Mouse (Mus musculus) midbrain, postnatal 0 days (tissue): ENCODE measurements around the gene Tmub2. TPM values are rescaled to one million over a fixed set of nuclear protein-coding genes. Genes with fewer than 3 reads are reported as not detected.

Source experiments
- ATAC-seq: fragments of 200-750 bp; cut with Nextera tagmentation; 2 replicates; pipeline ENCODE4 v1.8.0; 2017; ENCODE audit warnings: moderate number of reproducible peaks, mild to moderate bottlenecking, moderate TSS enrichment, moderate library complexity; ENCODE audit not compliant: low FRiP score
- DNase-seq: peaks from one replicate; pipeline ENCODE4 v3.0.0-alpha.2; 2015; ENCODE audit warnings: low spot score
- H3K27ac ChIP-seq: fragments of 300-500 bp; sonication (generic); 2 replicates; pipeline ENCODE4 v1.5.1; 2014; ENCODE audit warnings: low read depth, mild to moderate bottlenecking, low read length, mixed read lengths
- H3K27me3 ChIP-seq: fragments of 300-500 bp; sonication (generic); 2 replicates; pipeline ENCODE4 v1.6.1; 2014; ENCODE audit warnings: low read length, control low read depth, mixed read lengths; ENCODE audit not compliant: insufficient read depth
- H3K36me3 ChIP-seq: fragments of 300-500 bp; sonication (generic); 2 replicates; pipeline ENCODE4 v1.6.1; 2014; ENCODE audit warnings: low read length, control low read depth, mixed read lengths; ENCODE audit not compliant: insufficient read depth
- H3K4me1 ChIP-seq: fragments of 300-500 bp; sonication (generic); 2 replicates; pipeline ENCODE4 v1.6.1; 2014; ENCODE audit warnings: mild to moderate bottlenecking, control low read depth, antibody characterized with exemption, low read length, mixed read lengths; ENCODE audit not compliant: insufficient read depth
- H3K4me2 ChIP-seq: fragments of 300-500 bp; sonication (generic); 2 replicates; pipeline ENCODE4 v1.6.1; 2014; ENCODE audit warnings: low read depth, mild to moderate bottlenecking, low read length, mixed read lengths; ENCODE audit not compliant: poor library complexity, severe bottlenecking
- H3K4me3 ChIP-seq: fragments of 300-500 bp; sonication (generic); 2 replicates; pipeline ENCODE4 v1.5.1; 2014; ENCODE audit warnings: low read depth, mild to moderate bottlenecking, low read length, moderate library complexity
- H3K9ac ChIP-seq: fragments of 300-500 bp; sonication (generic); replicated peaks from 2 replicates; pipeline ENCODE4 v1.6.1; 2014; ENCODE audit warnings: mild to moderate bottlenecking, low read length, moderate library complexity, mixed read lengths; ENCODE audit not compliant: poor library complexity, severe bottlenecking
- H3K9me3 ChIP-seq: fragments of 300-500 bp; sonication (generic); 2 replicates; pipeline ENCODE4 v1.6.1; 2016; ENCODE audit warnings: low read length, control low read depth
- CTCF ChIP-seq: IDR thresholded peaks from 2 replicates; pipeline ENCODE4 v1.5.1; 2016; ENCODE audit warnings: antibody characterized with exemption, mild to moderate bottlenecking
- WGBS: fragments of 180-500 bp; shearing (Covaris S2); extraction: QIAGEN DNeasy Blood & Tissue Kit; methylation state at CpG from one replicate; pipeline ENCODE4 v1.1.7; 2014; 5-methylcytosine and 5-hydroxymethylcytosine counted together
- polyA plus RNA-seq: library from polyadenylated mRNA; unstranded; fragments of >200 nt; fragmentation: Nextera tagmentation; extraction: Ambion mirVana; gene quantifications from 2 replicates; pipeline ENCODE4 v1.2.1, GENCODE M21; 2015
- total RNA-seq: library from RNA; depleted of rRNA; stranded (reverse); fragments of >200 nt; gene quantifications from 2 replicates; pipeline ENCODE4 v1.2.3, GENCODE M21; 2014

The Tmub2 gene
- total and polyA plus RNA-seq, 2 experiments from 2014 or later: 65.4 to 90.8 TPM

DNA sequence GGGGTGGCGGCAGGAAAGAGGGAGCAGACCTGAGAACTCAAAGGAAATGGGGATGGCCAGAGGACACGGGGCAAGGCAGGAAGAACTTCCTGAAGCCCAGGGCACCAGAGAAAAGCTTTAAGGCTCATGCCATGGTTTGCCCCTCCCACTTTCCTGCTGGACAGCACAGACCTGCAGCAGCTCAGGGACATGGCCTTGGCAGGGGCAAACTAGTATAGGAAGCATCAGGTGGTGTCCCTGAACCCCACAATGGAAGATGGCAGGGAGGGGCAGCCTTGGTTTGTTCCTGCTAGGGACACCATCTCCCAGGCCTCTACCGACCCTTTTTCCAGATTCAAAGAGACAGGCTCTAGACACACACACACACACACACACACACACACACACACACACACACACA, 20.6 kb downstream of the Tmub2 start:
- Histone ChIP-seq H3K27me3 (no peaks in the 10 kb centered on the region), H3K27ac (no peak overlapping the region), H3K4me2 (no peak overlapping the region), H3K36me3 (peaks cover 31% of the 10 kb centered on the region), H3K9me3 (no peaks in the 10 kb centered on the region), H3K4me1 (no peaks in the 10 kb centered on the region), H3K4me3 (no peak overlapping the region), H3K9ac (no peak overlapping the region)
- TF ChIP-seq CTCF: no peak
- no peak for ATAC-seq
- DNase-seq: no peak
- WGBS: 53% methylated on average over 3 of the region's 3 CpGs

DNA sequence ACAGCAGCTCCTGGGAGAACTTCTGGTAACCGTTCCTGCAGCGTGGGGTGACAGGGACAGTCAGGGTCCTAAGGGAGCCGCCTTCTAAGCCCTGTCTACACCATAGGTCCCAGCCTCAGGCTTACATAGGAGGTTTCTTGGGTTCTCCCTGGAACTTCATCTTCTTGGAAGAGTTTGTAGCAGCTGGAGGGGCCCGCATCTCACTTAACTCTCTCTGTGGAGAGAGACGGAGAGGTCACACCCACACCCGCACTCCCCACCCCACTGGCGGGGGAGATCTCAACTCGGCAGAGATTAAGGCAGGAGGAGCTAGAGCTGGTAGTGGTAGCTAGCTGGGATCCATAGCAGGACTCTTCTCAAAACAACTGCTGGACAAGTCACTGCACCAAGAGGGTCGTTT, 23.4 kb downstream of the Tmub2 start:
- H3K9ac ChIP-seq: no peak overlapping the region
- H3K4me2 ChIP-seq: no peak overlapping the region
- DNase-seq: no peak
- 86% methylated on average over 9 of the region's 9 CpGs for WGBS
- no peak for TF ChIP-seq CTCF
- H3K27me3 ChIP-seq: no peaks in the 10 kb centered on the region
- no peaks in the 10 kb centered on the region for H3K9me3 ChIP-seq
- H3K36me3 ChIP-seq: peaks cover 41% of the 10 kb centered on the region
- H3K4me1 ChIP-seq: no peaks in the 10 kb centered on the region
- H3K4me3 ChIP-seq: no peak overlapping the region
- ATAC-seq: no peak
- H3K27ac ChIP-seq: no peak overlapping the region

DNA sequence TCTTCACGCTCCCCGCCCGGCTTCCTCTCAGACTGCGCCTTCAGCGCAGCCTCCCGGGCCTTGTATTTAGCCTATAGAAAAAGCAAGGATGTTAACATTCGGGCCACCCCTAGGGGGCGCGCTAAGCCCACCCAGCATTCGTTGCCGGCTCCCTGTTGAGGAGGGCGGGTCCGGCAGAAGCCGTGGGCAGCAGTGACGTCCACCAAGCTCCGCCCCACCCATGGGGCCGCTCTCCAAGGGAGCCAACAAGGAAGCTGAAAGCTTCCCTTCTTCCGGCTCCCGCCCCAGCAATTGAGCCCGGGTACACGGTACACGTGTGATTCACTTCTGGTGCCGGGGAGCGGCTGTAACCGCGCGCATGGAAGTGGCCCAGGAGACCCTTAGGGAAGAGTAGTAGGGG, 24.2 kb downstream of the Tmub2 start:
- ATAC-seq: peak; percentile 89
- Histone ChIP-seq H3K9me3 (no peaks in the 10 kb centered on the region), H3K4me1 (no peaks in the 10 kb centered on the region), H3K27me3 (no peaks in the 10 kb centered on the region), H3K27ac (peak overlapping the region; percentile 47; the same call in 1 of the 2 replicates), H3K36me3 (peaks cover 49% of the 10 kb centered on the region), H3K4me2 (peak overlapping the region; percentile 44), H3K4me3 (peak overlapping the region; percentile 22), H3K9ac (no peak overlapping the region)
- TF ChIP-seq CTCF: peak; percentile 98
- peak; percentile 97 for DNase-seq
- under 1% methylated on average over 27 of the region's 27 CpGs for WGBS

DNA sequence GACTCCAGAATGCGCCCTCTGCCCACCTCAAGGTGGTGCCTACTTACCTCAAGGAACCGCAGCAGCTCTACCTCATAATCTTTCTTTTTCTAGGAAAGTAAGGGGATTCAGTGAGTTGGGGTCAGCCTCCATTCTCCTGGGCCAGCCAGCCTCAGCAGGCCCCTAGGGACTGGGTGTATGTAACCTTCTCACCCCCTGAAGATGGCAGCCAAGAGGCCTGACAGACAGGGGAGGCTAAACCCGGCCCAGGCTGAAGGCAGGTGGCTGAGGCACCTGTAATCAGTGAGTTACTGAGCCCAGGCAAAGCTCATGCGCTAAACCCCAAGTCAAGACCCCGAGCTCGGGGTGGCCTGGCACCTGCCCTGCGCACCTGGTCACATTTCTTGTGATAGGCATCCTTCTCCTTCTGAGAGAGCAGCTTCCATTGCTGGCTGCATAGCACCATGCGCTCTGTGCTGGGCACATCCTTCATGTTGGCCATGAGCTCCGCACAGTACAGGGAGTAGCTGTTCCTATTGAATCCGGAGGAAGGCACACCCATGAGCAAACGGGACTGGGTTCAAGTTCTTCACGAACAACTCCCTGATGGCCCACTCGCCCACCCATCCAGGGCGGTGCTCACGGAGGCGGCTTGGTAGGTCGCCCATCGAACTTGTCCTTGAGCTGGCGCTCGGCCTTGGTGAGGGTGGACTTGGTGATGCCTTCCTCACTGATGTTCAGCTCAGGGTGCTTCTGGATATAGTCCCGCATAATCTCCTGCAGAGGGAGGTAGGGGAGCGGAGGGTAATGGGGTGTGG, 25.3 kb downstream of the Tmub2 start:
- H3K4me2 ChIP-seq: 0 out of 2 replicates have a peak overlapping the region, but pooled peaks have one; percentile 44
- no peaks in the 10 kb centered on the region for H3K27me3 ChIP-seq
- H3K9me3 ChIP-seq: no peaks in the 10 kb centered on the region
- no peak for ATAC-seq
- peaks cover 53% of the 10 kb centered on the region for H3K36me3 ChIP-seq
- no peak overlapping the region for H3K9ac ChIP-seq
- H3K4me3 ChIP-seq: no peak overlapping the region
- TF ChIP-seq CTCF: no peak
- no peak overlapping the region for H3K27ac ChIP-seq
- H3K4me1 ChIP-seq: no peaks in the 10 kb centered on the region
- 90% methylated on average over 22 of the region's 22 CpGs for WGBS
- DNase-seq: no peak

DNA sequence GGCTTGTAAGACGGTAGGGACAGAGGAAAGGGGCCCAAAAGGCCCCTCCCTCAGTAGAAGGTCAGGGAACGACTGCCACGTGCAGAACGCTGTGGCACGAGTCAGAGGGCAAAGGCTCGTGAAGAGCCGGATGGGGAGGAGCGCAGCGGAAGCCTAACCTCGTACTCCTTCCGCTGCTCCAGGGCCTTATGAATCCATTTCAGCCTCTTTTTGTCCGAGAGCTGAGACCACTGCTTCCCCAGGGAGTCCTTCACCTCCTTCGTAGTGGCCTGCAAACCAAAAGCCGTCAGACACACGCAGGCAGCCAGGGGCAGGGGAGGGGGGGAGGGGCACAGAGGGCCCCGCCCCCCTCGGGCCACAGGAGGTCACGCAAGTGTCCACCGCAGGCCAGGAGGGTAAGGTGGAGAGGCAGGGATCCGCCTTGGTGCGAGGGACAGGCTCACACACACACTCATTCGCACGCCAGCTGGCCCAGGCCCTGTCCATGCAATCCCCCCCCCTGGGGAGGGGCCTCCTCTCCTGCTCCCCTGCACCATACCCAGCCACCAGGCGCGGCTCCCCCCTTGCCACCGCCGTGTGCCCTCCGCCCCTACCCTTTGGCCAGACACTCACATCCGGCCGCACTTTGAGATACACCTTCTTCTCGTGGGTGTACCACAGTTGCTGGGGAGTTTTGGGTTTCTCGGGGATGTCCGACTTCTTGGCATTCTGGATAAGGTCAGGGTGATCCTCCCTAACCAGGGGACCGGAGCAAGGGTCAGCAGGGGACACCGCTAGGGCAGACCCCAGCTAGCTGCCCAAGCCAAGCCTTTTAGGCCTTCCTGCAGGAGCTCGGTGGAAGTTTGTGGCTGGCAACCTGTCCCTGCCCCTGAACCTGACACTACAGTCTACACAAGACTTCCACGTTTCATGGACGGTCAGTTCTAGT, 26.3 kb downstream of the Tmub2 start:
- no peak for DNase-seq
- WGBS: 46% methylated on average over 38 of the region's 38 CpGs
- no peak for ATAC-seq
- H3K27ac ChIP-seq: no peak overlapping the region
- H3K9ac ChIP-seq: no peak overlapping the region
- H3K9me3 ChIP-seq: no peaks in the 10 kb centered on the region
- H3K4me1 ChIP-seq: no peaks in the 10 kb centered on the region
- H3K4me2 ChIP-seq: no peak overlapping the region
- H3K27me3 ChIP-seq: no peaks in the 10 kb centered on the region
- peaks cover 52% of the 10 kb centered on the region for H3K36me3 ChIP-seq
- no peak for TF ChIP-seq CTCF
- H3K4me3 ChIP-seq: no peak overlapping the region

DNA sequence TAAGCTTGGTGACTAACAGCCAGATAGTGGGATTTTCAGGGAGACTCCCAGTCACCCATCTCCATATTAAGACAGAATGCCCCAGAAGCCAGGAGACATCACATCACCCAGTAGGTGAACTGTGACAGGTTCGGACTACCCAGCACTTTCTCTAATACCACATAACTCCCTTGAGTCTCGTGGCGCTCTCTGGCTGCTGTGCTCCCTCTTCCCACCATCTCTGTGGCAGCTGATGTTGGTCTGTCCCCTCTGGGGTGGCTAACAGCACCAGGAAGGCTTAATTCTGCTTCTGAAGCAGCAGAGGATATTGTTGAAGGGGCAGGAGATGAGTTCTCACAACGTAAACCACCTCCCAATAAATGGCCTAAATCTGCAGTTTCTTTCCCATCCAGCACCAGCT, 27.2 kb downstream of the Tmub2 start:
- WGBS: 83% methylated on average over 4 of the region's 4 CpGs
- no peak for TF ChIP-seq CTCF

More for the DNA sequence above, 27.2 kb downstream of the Tmub2 start:
- no peak for DNase-seq
- ATAC-seq: no peak
- Histone ChIP-seq H3K27ac (no peak overlapping the region), H3K9ac (no peak overlapping the region), H3K9me3 (no peaks in the 10 kb centered on the region), H3K27me3 (no peaks in the 10 kb centered on the region), H3K4me2 (no peak overlapping the region), H3K36me3 (peaks cover 43% of the 10 kb centered on the region), H3K4me1 (0 out of 2 replicates have a peak, but pooled peaks cover 2% of the 10 kb centered on the region), H3K4me3 (no peak overlapping the region)
